Mouse (Mus musculus): ENCODE measurements at regions not wholly inside any gene's neighbourhood (a gene's known extent, or its start where the extent isn't known, plus 50 kb on each side); places are given as distances from the start of the nearest gene placed in this dataset.

DNA sequence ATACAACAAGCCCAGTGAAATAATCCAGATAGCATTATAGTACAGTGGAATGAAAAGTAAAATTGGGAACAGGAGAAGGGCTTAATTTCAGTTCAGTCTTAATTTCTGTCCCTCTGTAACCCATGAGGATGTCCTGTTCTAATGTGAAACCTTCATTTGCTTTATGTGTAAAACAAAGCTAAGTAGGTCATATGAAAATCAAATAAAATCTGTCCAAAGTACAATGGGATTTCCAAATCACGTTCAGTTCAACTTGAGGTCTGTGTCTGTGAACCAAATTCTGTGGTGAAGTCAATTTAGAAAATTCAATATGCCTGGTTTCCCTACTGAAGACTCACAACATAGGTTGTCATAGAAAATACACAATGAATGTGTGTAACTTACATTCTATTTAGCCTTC is 74.4 kb upstream of the Dab2 start:
- TF ChIP-seq POLR2A (IDR thresholded peaks at IDR 0.05; ENCODE audit: low read depth, low read length) (no peak), CTCF (conservative IDR thresholded peaks at IDR 0.05; ENCODE audit: insufficient read depth, insufficient read length, low read depth, low read length) (no peak)

Measured in kidney, adult 2 months (tissue).